Mouse (Mus musculus) mouse trophoblast stem cell (cell line): ENCODE results near the gene Sema4b.

Experiments
- in situ Hi-C, 2 experiments: fragments of 300-500 bp; cut with MseI, MboI; formaldehyde crosslinking; loops; 2 replicates in 1 of 2; 3 replicates in 1 of 2; pipeline ENCODE4 v1.15.1; 2025

Gene Sema4b

DNA sequence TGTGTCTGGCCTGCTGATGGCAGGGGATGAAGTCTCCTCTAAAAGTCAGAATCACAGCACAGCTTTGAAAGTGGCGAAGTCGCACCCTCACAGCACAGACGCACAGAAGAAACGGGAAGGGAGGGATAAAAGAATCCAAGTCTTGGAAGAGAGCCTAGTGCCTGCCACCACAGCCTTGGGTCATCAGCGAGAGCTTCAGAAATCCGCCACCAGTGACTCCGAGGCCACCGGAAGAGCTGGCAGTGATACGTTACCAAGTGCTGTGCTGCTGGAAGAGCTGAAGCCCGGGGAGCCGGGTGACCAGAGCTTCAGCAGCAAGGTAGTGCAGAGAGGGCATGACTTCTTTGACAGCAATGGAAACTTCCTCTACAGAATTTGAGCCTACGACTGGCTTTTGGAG, 78.0 kb downstream of the Sema4b start:
- in situ Hi-C loops, result no loop called here

DNA sequence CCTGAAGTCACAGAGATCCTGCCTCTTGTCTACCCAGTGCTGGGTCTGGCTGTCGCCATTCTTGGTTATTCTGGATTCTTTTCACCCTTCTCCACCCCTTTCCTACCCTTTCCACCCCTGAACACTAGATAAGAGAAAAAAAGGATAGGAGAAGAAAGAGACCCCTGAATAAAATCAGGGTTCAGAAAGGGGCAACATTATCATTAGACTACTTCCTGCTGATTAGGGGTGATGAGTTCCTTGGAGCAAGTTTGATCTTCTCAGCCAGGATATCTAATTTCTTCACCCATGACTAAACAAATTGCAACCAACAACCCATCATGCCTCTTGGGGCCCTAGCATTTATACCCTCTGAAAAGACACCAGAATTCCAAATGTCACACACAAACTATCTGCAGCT, 81.1 kb downstream of the Sema4b start:
- in situ Hi-C loops, result no loop called here

DNA sequence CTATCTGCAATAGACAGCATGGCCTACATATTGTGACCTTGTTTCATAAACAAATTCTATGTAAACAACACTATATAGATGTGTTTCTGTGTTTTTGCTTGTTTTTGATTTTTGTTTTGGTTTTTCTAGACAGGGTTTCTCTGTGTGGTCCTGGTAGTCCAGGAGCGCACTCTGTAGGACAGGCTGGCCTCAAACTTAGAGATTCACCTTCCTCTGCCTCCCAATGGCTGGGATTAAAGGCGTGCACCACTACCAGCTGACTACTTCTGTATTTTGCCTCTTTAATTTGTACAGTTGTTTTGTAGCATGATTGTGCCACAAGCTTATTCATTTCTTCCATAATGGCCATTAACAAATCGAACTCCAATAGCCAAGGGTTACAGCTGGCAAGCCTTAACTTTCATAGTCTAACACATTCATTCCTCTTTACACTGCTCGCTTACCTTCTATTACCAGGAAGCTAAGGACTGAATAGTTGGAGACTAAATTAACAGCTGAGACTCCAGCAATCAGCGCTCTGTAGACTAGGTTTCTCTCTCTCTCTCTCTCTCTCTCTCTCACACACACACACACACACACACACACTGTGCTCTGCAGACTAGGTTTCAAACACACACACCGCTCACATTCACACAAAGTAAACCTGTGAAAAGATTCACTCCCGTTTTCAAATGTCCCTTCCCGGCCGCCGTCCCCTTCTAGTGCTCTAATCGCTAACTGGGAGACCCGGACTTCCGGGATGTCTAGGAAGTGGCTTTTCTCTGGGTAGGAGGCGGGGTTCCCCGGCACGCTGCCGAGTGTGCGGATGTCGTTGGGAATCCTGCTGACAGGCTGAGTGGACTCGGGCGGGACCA, 82.5 kb downstream of the Sema4b start, which contains the start of gene Vps33b:
Vps33b (plus strand) TSS at position 753 of the 854 bp plus-strand sequence.
- in situ Hi-C loops, result no loop called here

DNA sequence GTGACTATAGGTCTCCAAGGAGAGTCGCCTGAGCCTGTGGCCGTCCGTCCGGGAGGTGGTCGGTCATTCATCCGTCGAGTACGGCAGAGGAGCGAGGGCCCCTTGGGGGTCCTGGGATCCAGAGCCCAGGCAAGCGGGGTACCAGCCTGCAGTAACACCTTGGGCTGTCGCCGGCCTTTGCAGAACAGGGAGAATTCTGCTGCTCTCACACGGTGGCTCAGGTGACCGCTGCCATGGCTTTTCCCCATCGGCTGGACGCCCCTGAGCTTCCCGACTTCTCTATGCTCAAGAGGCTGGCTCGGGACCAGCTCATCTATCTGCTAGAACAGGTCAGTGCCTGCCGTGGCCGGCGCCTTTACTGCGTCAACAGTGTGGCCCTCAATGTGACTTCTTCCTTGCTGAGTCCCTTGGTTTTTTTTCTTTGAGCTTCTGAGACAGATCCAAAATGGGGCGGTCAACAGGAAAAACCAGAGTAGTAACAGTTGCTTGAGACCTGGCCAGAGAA, 83.2 kb downstream of the Sema4b start:
- in situ Hi-C loops, result no loop called here

GRCm38 (mm10) chr7:80273456-80273855, 86.8 kb downstream of the Sema4b start:
- in situ Hi-C loops, result no loop called here
